In the genomic region with DNA sequence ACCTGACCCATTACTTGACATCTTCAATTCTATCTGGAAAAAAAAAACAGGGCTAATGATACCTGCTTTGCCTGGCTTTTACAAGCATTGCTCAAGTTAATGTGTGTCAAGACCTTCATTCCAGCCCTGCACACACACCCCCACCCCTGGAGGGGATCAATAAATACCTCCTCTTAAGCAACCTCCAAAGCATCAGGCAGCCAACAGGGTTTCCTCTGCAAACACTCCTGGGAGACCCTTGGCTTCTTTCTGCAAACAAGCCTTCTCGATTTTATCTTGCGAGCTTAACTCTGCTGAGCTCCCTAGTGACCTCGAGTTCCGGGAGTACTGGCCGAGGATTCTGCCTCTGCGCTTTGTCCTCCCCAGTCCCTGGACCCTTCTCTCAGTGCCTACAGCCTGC, we compare ENCODE assay signal across 17 mouse cellular contexts.
DNase-seq lines count a peak whose midpoint lies in the region; ATAC-seq and TF ChIP-seq lines count a peak whose summit lies in the region.
"Had no signal": no experiment of that assay in that cellular context is flagged by ENCODE, and none has a peak within 500 bp of the region (broad histone marks: within the 10 kb centered on the region; RNA-seq: fewer than 3 reads in every experiment).

No protein-coding gene starts in this region.

- no peaks in the 10 kb centered on the region for H3K27me3 ChIP-seq in intestine, embryonic 14.5 days (replicated peaks; ENCODE audit: control insufficient read depth, insufficient read depth, low read length)
- H3K27me3 ChIP-seq in intestine, postnatal 0 days (replicated peaks; ENCODE audit: control insufficient read depth, insufficient read depth, low read length), result no peaks in the 10 kb centered on the region
- H3K27me3 ChIP-seq in lung, embryonic 15.5 days, result peaks cover 3% of the 10 kb centered on the region; the same call in 1 of the 2 replicates
- H3K27me3 ChIP-seq in embryonic facial prominence, embryonic 14.5 days (replicated peaks; ENCODE audit: control insufficient read depth, insufficient read depth, low read length), result no peaks in the 10 kb centered on the region
- no peaks in the 10 kb centered on the region for H3K27me3 ChIP-seq in stomach, postnatal 0 days (ENCODE audit: control insufficient read depth, insufficient read depth, low read length)
- H3K27me3 ChIP-seq: Patski had no signal

- no peaks in the 10 kb centered on the region for H3K9me3 ChIP-seq in intestine, embryonic 14.5 days (ENCODE audit: control insufficient read depth, low read length)
- no peaks in the 10 kb centered on the region for H3K9me3 ChIP-seq in intestine, postnatal 0 days (ENCODE audit: control insufficient read depth)
- no peaks in the 10 kb centered on the region for H3K9me3 ChIP-seq in lung, embryonic 15.5 days
- H3K9me3 ChIP-seq in embryonic facial prominence, embryonic 14.5 days (ENCODE audit: control insufficient read depth, low read length), result no peaks in the 10 kb centered on the region
- H3K9me3 ChIP-seq in stomach, postnatal 0 days (ENCODE audit: control insufficient read depth, low read length), result no peaks in the 10 kb centered on the region
- H3K9me3 ChIP-seq: heart, embryonic 13.5 days; limb, embryonic 12.5 days had no signal

- H3K9ac ChIP-seq in intestine, embryonic 14.5 days (ENCODE audit: low read length), result no peak overlapping the region
- no peak overlapping the region for H3K9ac ChIP-seq in intestine, postnatal 0 days (ENCODE audit: low read depth, low read length)
- no peak overlapping the region for H3K9ac ChIP-seq in lung, embryonic 15.5 days
- no peak overlapping the region for H3K9ac ChIP-seq in embryonic facial prominence, embryonic 14.5 days (ENCODE audit: low read depth, low read length)
- H3K9ac ChIP-seq in stomach, postnatal 0 days (ENCODE audit: low read length), result no peak overlapping the region
- H3K9ac ChIP-seq: heart, embryonic 13.5 days; hindbrain, embryonic 14.5 days; limb, embryonic 12.5 days had no signal

- ATAC-seq in intestine, embryonic 14.5 days (replicated peaks; ENCODE audit: low FRiP score, low TSS enrichment, low read depth), result peak; percentile 63; the same call in 1 of the 2 replicates
- ATAC-seq in intestine, postnatal 0 days, result no peak
- ATAC-seq in lung, embryonic 15.5 days (ENCODE audit: borderline replicate concordance, extremely low read depth, low FRiP score, low TSS enrichment), result no peak
- no peak for ATAC-seq in embryonic facial prominence, embryonic 14.5 days (ENCODE audit: low read depth)
- no peak for ATAC-seq in stomach, postnatal 0 days (ENCODE audit: low FRiP score, low TSS enrichment)

- no peak overlapping the region for H3K4me3 ChIP-seq in intestine, embryonic 14.5 days (ENCODE audit: low read depth, low read length)
- H3K4me3 ChIP-seq in intestine, postnatal 0 days (ENCODE audit: low read depth, low read length), result no peak overlapping the region
- H3K4me3 ChIP-seq in lung, embryonic 15.5 days, result no peak overlapping the region
- no peak overlapping the region for H3K4me3 ChIP-seq in embryonic facial prominence, embryonic 14.5 days (ENCODE audit: low read depth, low read length)
- no peak overlapping the region for H3K4me3 ChIP-seq in stomach, postnatal 0 days (ENCODE audit: low read depth, low read length)
- H3K4me3 ChIP-seq: heart, embryonic 13.5 days; limb, embryonic 12.5 days; myocyte had no signal

- no peak overlapping the region for H3K4me2 ChIP-seq in intestine, embryonic 14.5 days (ENCODE audit: low read length)
- no peak overlapping the region; the same call in 1 of the 2 replicates for H3K4me2 ChIP-seq in intestine, postnatal 0 days (replicated peaks; ENCODE audit: low read depth)
- peak overlapping the region; percentile 0; the same call in 1 of the 2 replicates for H3K4me2 ChIP-seq in lung, embryonic 15.5 days
- no peak overlapping the region for H3K4me2 ChIP-seq in embryonic facial prominence, embryonic 14.5 days (ENCODE audit: low read depth, low read length)
- no peak overlapping the region for H3K4me2 ChIP-seq in stomach, postnatal 0 days (replicated peaks; ENCODE audit: low read depth)
- H3K4me2 ChIP-seq: heart, embryonic 13.5 days; hindbrain, embryonic 14.5 days; limb, embryonic 12.5 days had no signal

- no peak for TF ChIP-seq EP300 in stomach, postnatal 0 days (optimal IDR thresholded peaks at IDR 0.05)

- no peak overlapping the region for H3K27ac ChIP-seq in intestine, embryonic 14.5 days (ENCODE audit: low read depth)
- H3K27ac ChIP-seq in intestine, postnatal 0 days (ENCODE audit: low read depth, low read length), result no peak overlapping the region
- peak overlapping the region; percentile 68 for H3K27ac ChIP-seq in lung, embryonic 15.5 days
- H3K27ac ChIP-seq in embryonic facial prominence, embryonic 14.5 days (replicated peaks; ENCODE audit: low read depth, low read length), result no peak overlapping the region
- 0 out of 2 replicates have a peak overlapping the region, but pooled peaks have one; percentile 18 for H3K27ac ChIP-seq in stomach, postnatal 0 days (replicated peaks)
- H3K27ac ChIP-seq: heart, embryonic 13.5 days; hindbrain, embryonic 14.5 days; limb, embryonic 12.5 days had no signal

- TF ChIP-seq CTCF in intestine, postnatal 0 days (IDR thresholded peaks at IDR 0.05; ENCODE audit: low read depth), result no peak
- TF ChIP-seq CTCF in stomach, postnatal 0 days (IDR thresholded peaks at IDR 0.05; ENCODE audit: low read depth), result no peak

- DNase-seq in intestine, embryonic 14.5 days (ENCODE audit: low spot score), result no peak
- DNase-seq in lung, postnatal 10 days, result no peak
- peak; percentile 66 for DNase-seq in embryonic facial prominence, embryonic 14.5 days (ENCODE audit: low spot score)
- no peak for DNase-seq in stomach, postnatal 0 days (ENCODE audit: low spot score)
- no peak for DNase-seq in testis, postnatal 14 days (ENCODE audit: low spot score)
- DNase-seq: adrenal gland, adult 2 months; cerebellum, adult 9-10 months; layer of hippocampus, postnatal 36 days; right cerebral cortex, postnatal 25 days; thymus, postnatal 36 days had no signal

- 17% methylated on average over 6 of the region's 6 CpGs for WGBS in intestine, embryonic 14.5 days
- WGBS in intestine, postnatal 0 days, result 9% methylated on average over 6 of the region's 6 CpGs
- WGBS in lung, embryonic 15.5 days, result 8% methylated on average over 6 of the region's 6 CpGs
- 8% methylated on average over 6 of the region's 6 CpGs for WGBS in embryonic facial prominence, embryonic 14.5 days
- WGBS in stomach, postnatal 0 days, result 16% methylated on average over 6 of the region's 6 CpGs

- H3K4me1 ChIP-seq in intestine, embryonic 14.5 days (replicated peaks; ENCODE audit: control insufficient read depth, insufficient read depth, low read length), result no peaks in the 10 kb centered on the region
- peaks cover 12% of the 10 kb centered on the region for H3K4me1 ChIP-seq in intestine, postnatal 0 days (replicated peaks; ENCODE audit: control insufficient read depth, insufficient read depth, low read length)
- H3K4me1 ChIP-seq in lung, embryonic 15.5 days, result peaks cover 37% of the 10 kb centered on the region
- no peaks in the 10 kb centered on the region for H3K4me1 ChIP-seq in embryonic facial prominence, embryonic 14.5 days (ENCODE audit: control insufficient read depth, insufficient read depth, low read length)
- no peaks in the 10 kb centered on the region for H3K4me1 ChIP-seq in stomach, postnatal 0 days (replicated peaks; ENCODE audit: control insufficient read depth, insufficient read depth)
- H3K4me1 ChIP-seq: heart, embryonic 13.5 days had no signal

- no peaks in the 10 kb centered on the region for H3K36me3 ChIP-seq in intestine, embryonic 14.5 days (ENCODE audit: control insufficient read depth, insufficient read depth, low read length)
- no peaks in the 10 kb centered on the region for H3K36me3 ChIP-seq in intestine, postnatal 0 days (ENCODE audit: control insufficient read depth, insufficient read depth)
- no peaks in the 10 kb centered on the region for H3K36me3 ChIP-seq in lung, embryonic 15.5 days
- no peaks in the 10 kb centered on the region for H3K36me3 ChIP-seq in embryonic facial prominence, embryonic 14.5 days (ENCODE audit: control insufficient read depth, insufficient read depth, low read length)
- H3K36me3 ChIP-seq in stomach, postnatal 0 days (ENCODE audit: control insufficient read depth, insufficient read depth, low read length), result no peaks in the 10 kb centered on the region
- H3K36me3 ChIP-seq: heart, embryonic 13.5 days; limb, embryonic 12.5 days had no signal

Comparison
In these comparisons a context has a peak if more than half of its experiments do, and no peak if none do; other contexts are left out.
1. H3K27ac ChIP-seq: peak in lung, embryonic 15.5 days (single experiment) and stomach, postnatal 0 days (single experiment); none in intestine, embryonic 14.5 days (single experiment), intestine, postnatal 0 days (single experiment) and embryonic facial prominence, embryonic 14.5 days (single experiment).